Mouse (Mus musculus) embryonic facial prominence, embryonic 13.5 days (tissue): ENCODE results near the gene Rasa4. TPM values are rescaled to one million over a fixed set of nuclear protein-coding genes. Genes with fewer than 3 reads are reported as not detected.
"Not testable (repeated sequence)": the region's sequence is repeated elsewhere in the genome, so short reads cannot be mapped to it uniquely, and the experiment has no call there.

Experiments
- ATAC-seq: fragments of 200-750 bp; cut with Nextera tagmentation; 2 replicates; pipeline ENCODE4 v1.8.0; 2017; ENCODE audit warnings: low read depth; ENCODE audit not compliant: insufficient number of reproducible peaks, insufficient read depth, low FRiP score, low TSS enrichment
- H3K27ac ChIP-seq: fragments of 300-500 bp; sonication (generic); 2 replicates; pipeline ENCODE4 v1.5.1; 2015; ENCODE audit warnings: moderate library complexity, mild to moderate bottlenecking, inconsistent platforms
- H3K27me3 ChIP-seq: fragments of 300-500 bp; sonication (generic); 2 replicates; pipeline ENCODE4 v1.6.1; 2015; ENCODE audit warnings: mild to moderate bottlenecking, inconsistent platforms
- H3K36me3 ChIP-seq: fragments of 300-500 bp; sonication (generic); 2 replicates; pipeline ENCODE4 v1.6.1; 2015; ENCODE audit warnings: mild to moderate bottlenecking, inconsistent platforms
- H3K4me1 ChIP-seq: fragments of 300-500 bp; sonication (generic); 2 replicates; pipeline ENCODE4 v1.6.1; 2015; ENCODE audit warnings: inconsistent platforms
- H3K4me2 ChIP-seq: fragments of 300-500 bp; sonication (generic); 2 replicates; pipeline ENCODE4 v1.6.1; 2015; ENCODE audit warnings: moderate library complexity, mild to moderate bottlenecking, inconsistent platforms
- H3K4me3 ChIP-seq: fragments of 300-500 bp; sonication (generic); 2 replicates; pipeline ENCODE4 v1.5.1; 2015; ENCODE audit warnings: mild to moderate bottlenecking, inconsistent platforms
- H3K9ac ChIP-seq: fragments of 300-500 bp; sonication (generic); 2 replicates; pipeline ENCODE4 v1.6.1; 2015; ENCODE audit warnings: mild to moderate bottlenecking, inconsistent platforms
- H3K9me3 ChIP-seq: fragments of 300-500 bp; sonication (generic); 2 replicates; pipeline ENCODE4 v1.6.1; 2016; ENCODE audit warnings: inconsistent platforms
- WGBS: fragments of 180-500 bp; shearing (Covaris S2); methylation state at CpG from one replicate; pipeline ENCODE4 v1.1.7; 2015; ENCODE audit warnings: mixed read lengths; 5-methylcytosine and 5-hydroxymethylcytosine counted together
- polyA plus RNA-seq: library from polyadenylated mRNA; unstranded; fragments of >200 nt; fragmentation: Nextera tagmentation; extraction: Ambion mirVana; gene quantifications from 2 replicates; pipeline ENCODE4 v1.2.1, GENCODE M21; 2015

Rasa4 gene
- polyA plus RNA-seq, 1 experiment from 2014 or later: 10.8 TPM

DNA sequence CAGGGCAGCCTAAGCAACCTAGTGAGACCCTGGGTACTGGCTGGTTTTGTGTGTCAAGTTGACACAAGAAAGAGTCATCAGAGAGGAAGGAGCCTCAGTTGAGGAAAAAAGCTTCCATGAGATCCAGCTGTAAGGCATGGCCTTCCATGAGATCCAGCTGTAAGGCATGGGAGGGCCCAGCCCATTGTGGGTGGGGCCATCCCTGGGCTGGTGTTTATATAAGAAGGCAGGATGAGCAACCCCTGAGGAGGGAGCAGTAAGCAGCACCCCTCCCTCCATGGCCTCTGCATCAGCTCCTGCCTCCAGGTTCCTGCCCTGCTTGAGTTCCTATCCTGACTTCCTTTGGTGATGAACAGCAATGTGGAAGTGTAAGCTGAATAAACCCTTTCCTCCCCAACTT lies 35.2 kb upstream of the Rasa4 start:
- H3K27ac ChIP-seq, H3K4me2 ChIP-seq, H3K4me3 ChIP-seq, H3K9ac ChIP-seq, ATAC-seq, H3K36me3 ChIP-seq, H3K27me3 ChIP-seq, H3K9me3 ChIP-seq: not testable (repeated sequence)
- H3K4me1 ChIP-seq: peaks cover 16% of the 10 kb centered on the region

DNA sequence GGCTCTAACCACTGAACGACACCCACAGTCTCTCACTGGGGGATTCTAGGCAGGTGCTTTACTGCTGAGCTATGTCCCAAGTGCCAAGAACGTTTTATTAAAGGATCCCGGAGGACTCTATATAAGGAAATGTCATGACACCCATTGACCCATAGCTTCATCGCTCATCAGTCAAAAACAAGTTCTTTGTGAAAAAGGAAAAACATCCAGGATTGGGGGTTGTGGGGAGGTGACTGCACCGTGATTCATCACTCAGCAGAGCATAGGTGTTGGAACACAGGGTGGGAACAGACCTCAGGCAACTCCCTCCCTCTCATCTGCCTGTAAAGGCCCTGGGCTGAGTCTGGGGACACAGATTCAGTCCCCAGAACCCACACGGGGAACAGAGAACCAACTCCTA lies 33.8 kb upstream of the Rasa4 start:
- 0 out of 2 replicates have a peak, but pooled peaks cover 3% of the 10 kb centered on the region for H3K9me3 ChIP-seq
- H3K4me1 ChIP-seq: peaks cover 16% of the 10 kb centered on the region
- no peaks in the 10 kb centered on the region for H3K27me3 ChIP-seq
- H3K4me3 ChIP-seq: no peak overlapping the region
- no peaks in the 10 kb centered on the region for H3K36me3 ChIP-seq
- no peak overlapping the region for H3K4me2 ChIP-seq
- WGBS: 76% methylated on average over 6 of the region's 6 CpGs
- ATAC-seq: no peak
- H3K27ac ChIP-seq: no peak overlapping the region
- H3K9ac ChIP-seq: no peak overlapping the region

- Histone ChIP-seq H3K4me2 (no peak overlapping the region), H3K27ac (peak overlapping the region; percentile 39), H3K4me1 (peaks cover 12% of the 10 kb centered on the region), H3K9me3 (0 out of 2 replicates have a peak, but pooled peaks cover 3% of the 10 kb centered on the region), H3K36me3 (no peaks in the 10 kb centered on the region), H3K4me3 (no peak overlapping the region), H3K27me3 (no peaks in the 10 kb centered on the region), H3K9ac (no peak overlapping the region)
- 18% methylated on average over 10 of the region's 10 CpGs for WGBS
- no peak for ATAC-seq
These were observed 32.3 kb upstream of the Rasa4 start for GRCm38 (mm10) chr5:136051231-136052085.

GRCm38 (mm10) chr5:136052861-136053655 lies 30.7 kb upstream of the Rasa4 start:
- Histone ChIP-seq H3K36me3 (no peaks in the 10 kb centered on the region), H3K27me3 (peaks cover 3% of the 10 kb centered on the region; the same call in 1 of the 2 replicates), H3K4me1 (peaks cover 12% of the 10 kb centered on the region), H3K9ac (no peak overlapping the region), H3K27ac (no peak overlapping the region), H3K4me2 (no peak overlapping the region), H3K9me3 (0 out of 2 replicates have a peak, but pooled peaks cover 3% of the 10 kb centered on the region), H3K4me3 (no peak overlapping the region)
- WGBS: 80% methylated on average over 8 of the region's 8 CpGs
- ATAC-seq: no peak

- H3K27ac ChIP-seq: no peak within 1 kb of the TSS
- 89% methylated on average over 11 of the region's 11 CpGs for WGBS
- H3K4me3 ChIP-seq: no peak within 1 kb of the TSS
- H3K9ac ChIP-seq: no peak within 1 kb of the TSS
- no peak for ATAC-seq
- H3K9me3 ChIP-seq: 0 out of 2 replicates have a peak, but pooled peaks cover 3% of the 10 kb centered on the region
- peaks cover 12% of the 10 kb centered on the region for H3K4me1 ChIP-seq
- no peaks in the 10 kb centered on the region for H3K36me3 ChIP-seq
- no peak within 1 kb of the TSS for H3K4me2 ChIP-seq
- H3K27me3 ChIP-seq: peaks cover 3% of the 10 kb centered on the region; the same call in 1 of the 2 replicates
These were observed 29.2 kb upstream of the Rasa4 start, which contains the start of gene Upk3bl for GRCm38 (mm10) chr5:136054301-136055077. Upk3bl (plus strand) TSS chr5:136054492.

DNA sequence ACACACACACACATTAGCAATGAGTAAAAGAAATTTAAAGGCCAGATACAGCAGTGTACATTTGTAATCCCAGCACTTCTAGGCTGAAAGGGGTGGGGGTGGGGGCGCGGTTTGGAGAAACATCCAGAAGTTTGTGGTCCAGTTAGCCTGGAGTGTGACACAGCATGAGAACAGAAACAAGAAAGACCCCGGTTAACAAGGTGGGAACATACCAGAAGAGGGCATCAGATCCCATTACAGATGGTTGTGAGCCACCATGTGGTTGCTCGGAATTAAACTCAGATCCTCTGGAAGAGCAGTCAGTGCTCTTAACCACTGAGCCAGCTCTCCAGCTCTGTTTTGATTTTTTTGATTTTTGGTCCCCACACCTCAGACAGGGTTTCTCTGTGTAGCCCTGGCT lies 27.7 kb upstream of the Rasa4 start:
- H3K4me2 ChIP-seq: no peak overlapping the region
- 39% methylated on average over 4 of the region's 4 CpGs for WGBS
- H3K4me1 ChIP-seq: peaks cover 12% of the 10 kb centered on the region
- H3K9ac ChIP-seq: no peak overlapping the region
- no peak overlapping the region for H3K27ac ChIP-seq
- peaks cover 9% of the 10 kb centered on the region; the same call in 1 of the 2 replicates for H3K27me3 ChIP-seq
- ATAC-seq: no peak
- no peaks in the 10 kb centered on the region for H3K36me3 ChIP-seq
- H3K4me3 ChIP-seq: no peak overlapping the region
- 0 out of 2 replicates have a peak, but pooled peaks cover 3% of the 10 kb centered on the region for H3K9me3 ChIP-seq

GRCm38 (mm10) chr5:136057085-136057484 lies 26.6 kb upstream of the Rasa4 start:
- H3K36me3 ChIP-seq: no peaks in the 10 kb centered on the region
- no peak overlapping the region for H3K9ac ChIP-seq
- 0 out of 2 replicates have a peak, but pooled peaks have one; percentile 38 for ATAC-seq
- H3K4me3 ChIP-seq: no peak overlapping the region
- no peak overlapping the region; the same call in 1 of the 2 replicates for H3K27ac ChIP-seq
- 0 out of 2 replicates have a peak, but pooled peaks cover 3% of the 10 kb centered on the region for H3K9me3 ChIP-seq
- peaks cover 9% of the 10 kb centered on the region for H3K27me3 ChIP-seq
- peaks cover 2% of the 10 kb centered on the region for H3K4me1 ChIP-seq
- peak overlapping the region; percentile 26 for H3K4me2 ChIP-seq
- 19% methylated on average over 8 of the region's 8 CpGs for WGBS

GRCm38 (mm10) chr5:136061567-136061966 lies 22.1 kb upstream of the Rasa4 start:
- H3K36me3 ChIP-seq: no peaks in the 10 kb centered on the region
- no peak for ATAC-seq
- no peak overlapping the region for H3K4me3 ChIP-seq
- no peaks in the 10 kb centered on the region for H3K4me1 ChIP-seq
- H3K27ac ChIP-seq: no peak overlapping the region
- WGBS: 11% methylated on average over 12 of the region's 12 CpGs
- no peaks in the 10 kb centered on the region for H3K9me3 ChIP-seq
- H3K9ac ChIP-seq: no peak overlapping the region
- no peak overlapping the region for H3K4me2 ChIP-seq
- peaks cover 9% of the 10 kb centered on the region for H3K27me3 ChIP-seq

GRCm38 (mm10) chr5:136063920-136064319 lies 19.8 kb upstream of the Rasa4 start:
- WGBS: 86% methylated on average over 10 of the region's 10 CpGs
- Histone ChIP-seq H3K9me3 (no peaks in the 10 kb centered on the region), H3K4me3 (no peak overlapping the region), H3K27ac (no peak overlapping the region), H3K36me3 (no peaks in the 10 kb centered on the region), H3K4me2 (no peak overlapping the region), H3K4me1 (no peaks in the 10 kb centered on the region), H3K27me3 (peaks cover 6% of the 10 kb centered on the region), H3K9ac (no peak overlapping the region)
- ATAC-seq: no peak

DNA sequence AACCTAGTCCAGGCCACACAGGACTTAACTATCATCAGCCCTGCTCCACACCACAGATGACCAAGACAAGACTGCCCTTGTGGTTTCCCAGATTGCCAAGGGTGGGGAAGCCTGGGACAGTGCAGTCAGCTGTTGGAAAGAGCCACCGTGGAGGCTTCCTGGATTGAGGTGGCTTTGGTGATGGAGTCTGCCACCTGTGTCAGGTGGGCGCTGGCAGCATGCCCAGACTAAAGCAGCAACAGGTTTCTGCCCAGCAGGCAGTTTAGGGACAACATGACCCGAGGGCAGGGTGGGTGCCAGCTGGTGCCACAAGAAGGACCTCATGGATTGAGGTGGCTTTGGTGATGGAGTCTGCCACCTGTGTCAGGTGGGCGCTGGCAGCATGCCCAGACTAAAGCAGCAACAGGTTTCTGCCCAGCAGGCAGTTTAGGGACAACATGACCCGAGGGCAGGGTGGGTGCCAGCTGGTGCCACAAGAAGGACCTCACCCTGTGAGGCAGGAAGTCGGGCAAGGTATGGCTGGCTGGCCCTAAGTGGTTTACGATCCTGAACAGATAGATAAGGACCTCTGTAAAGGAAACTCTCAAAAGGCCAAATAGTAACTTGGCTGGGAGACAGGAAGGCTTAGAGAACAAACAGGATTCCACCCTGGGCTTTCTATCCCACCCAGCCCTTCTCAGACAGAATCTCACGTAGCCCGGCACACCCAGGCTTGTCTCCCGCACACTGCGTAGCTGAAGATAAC lies 17.1 kb upstream of the Rasa4 start:
- H3K9ac ChIP-seq, H3K4me2 ChIP-seq, H3K4me3 ChIP-seq, H3K27me3 ChIP-seq, H3K9me3 ChIP-seq, H3K4me1 ChIP-seq, H3K27ac ChIP-seq, H3K36me3 ChIP-seq, ATAC-seq: not testable (repeated sequence)
- WGBS: 77% methylated on average over 11 of the region's 11 CpGs
